Mouse (Mus musculus): Measurements from ENCODE around the gene Frmd4a. TPM values are rescaled to one million over a fixed set of nuclear protein-coding genes. Genes with fewer than 3 reads are reported as not detected.

The Frmd4a gene
- polyA plus RNA-seq, 1 experiment from 2014 or later: 19.3 TPM

DNA sequence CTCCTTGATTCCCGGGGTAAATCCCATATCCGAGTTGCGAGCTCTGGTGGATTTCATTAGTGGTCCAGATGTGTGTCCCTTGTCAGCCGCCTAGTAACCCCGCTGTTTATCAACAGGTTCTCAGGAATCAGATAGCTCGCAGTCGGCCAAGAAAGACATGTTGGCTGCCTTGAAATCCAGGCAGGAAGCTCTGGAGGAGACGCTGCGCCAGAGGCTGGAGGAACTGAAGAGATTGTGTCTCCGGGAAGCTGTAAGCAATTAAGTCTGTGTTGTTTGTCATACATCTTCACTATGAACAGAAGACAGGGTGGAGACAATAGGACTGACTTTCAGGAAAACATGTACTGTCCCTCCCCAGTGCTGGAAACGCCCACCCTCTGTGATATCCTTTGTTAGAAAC is 568.7 kb downstream of the Frmd4a start:
- Histone ChIP-seq H3K27me3 (ENCODE audit: control insufficient read depth, insufficient read depth, low read length) (no peaks in the 10 kb centered on the region), H3K4me1 (ENCODE audit: control insufficient read depth, insufficient read depth, low read length) (peaks cover 10% of the 10 kb centered on the region; the same call in 1 of the 2 replicates), H3K36me3 (ENCODE audit: control insufficient read depth, insufficient read depth) (peaks cover 33% of the 10 kb centered on the region), H3K27ac (ENCODE audit: low read length) (peak overlapping the region; percentile 65), H3K9me3 (replicated peaks; ENCODE audit: control insufficient read depth, low read length) (no peaks in the 10 kb centered on the region), H3K4me2 (ENCODE audit: low read depth, low read length) (no peak overlapping the region), H3K9ac (ENCODE audit: low read length) (no peak overlapping the region), H3K4me3 (ENCODE audit: low read length) (no peak overlapping the region)
- ATAC-seq (replicated peaks; ENCODE audit: extremely low read depth, insufficient read depth, low FRiP score): 0 out of 2 replicates have a peak, but pooled peaks have one; percentile 16
- WGBS: 51% methylated on average over 11 of the region's 11 CpGs

- peaks cover 41% of the 10 kb centered on the region for H3K36me3 ChIP-seq (ENCODE audit: control insufficient read depth, insufficient read depth)
- H3K9me3 ChIP-seq (replicated peaks; ENCODE audit: control insufficient read depth, low read length): no peaks in the 10 kb centered on the region
- no peak overlapping the region for H3K4me3 ChIP-seq (ENCODE audit: low read length)
- H3K27ac ChIP-seq (ENCODE audit: low read length): peak overlapping the region; percentile 23; the same call in 1 of the 2 replicates
- H3K4me1 ChIP-seq (ENCODE audit: control insufficient read depth, insufficient read depth, low read length): peaks cover 11% of the 10 kb centered on the region; the same call in 1 of the 2 replicates
- H3K4me2 ChIP-seq (ENCODE audit: low read depth, low read length): no peak overlapping the region
- WGBS: 60% methylated on average over 13 of the region's 13 CpGs
- ATAC-seq (replicated peaks; ENCODE audit: extremely low read depth, insufficient read depth, low FRiP score): no peak
- no peaks in the 10 kb centered on the region for H3K27me3 ChIP-seq (ENCODE audit: control insufficient read depth, insufficient read depth, low read length)
- H3K9ac ChIP-seq (ENCODE audit: low read length): no peak overlapping the region
Observed at GRCm38 (mm10) chr2:4587685-4588409, 570.3 kb downstream of the Frmd4a start.

DNA sequence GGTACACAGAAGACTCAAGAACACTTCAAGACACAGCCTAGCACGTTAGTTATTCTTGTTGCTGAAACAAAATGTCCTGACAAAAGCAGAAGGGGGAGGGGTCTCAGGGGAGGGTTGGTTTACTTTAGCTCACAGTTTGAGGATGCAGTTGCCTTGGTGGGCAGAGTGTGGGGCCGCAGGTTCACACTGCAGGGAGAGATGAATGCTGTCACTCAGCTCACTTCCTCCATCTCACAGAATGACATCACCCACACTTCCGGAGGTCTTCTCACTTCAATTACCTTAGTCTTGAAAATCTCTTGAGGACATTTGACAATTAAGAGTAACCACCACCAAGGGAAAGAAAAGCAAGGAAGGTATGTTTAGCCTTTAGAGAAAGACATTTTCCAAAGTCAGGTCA is 574.1 kb downstream of the Frmd4a start:
- Histone ChIP-seq H3K4me3 (ENCODE audit: low read length) (no peak overlapping the region), H3K9me3 (replicated peaks; ENCODE audit: control insufficient read depth, low read length) (no peaks in the 10 kb centered on the region), H3K4me1 (ENCODE audit: control insufficient read depth, insufficient read depth, low read length) (peaks cover 12% of the 10 kb centered on the region; the same call in 1 of the 2 replicates), H3K4me2 (ENCODE audit: low read depth, low read length) (no peak overlapping the region), H3K9ac (ENCODE audit: low read length) (no peak overlapping the region), H3K36me3 (ENCODE audit: control insufficient read depth, insufficient read depth) (peaks cover 54% of the 10 kb centered on the region), H3K27me3 (ENCODE audit: control insufficient read depth, insufficient read depth, low read length) (no peaks in the 10 kb centered on the region), H3K27ac (ENCODE audit: low read length) (peak overlapping the region; percentile 0; the same call in 1 of the 2 replicates)
- ATAC-seq (replicated peaks; ENCODE audit: extremely low read depth, insufficient read depth, low FRiP score): no peak
- 79% methylated on average over 3 of the region's 3 CpGs for WGBS

- Histone ChIP-seq H3K27me3 (ENCODE audit: control insufficient read depth, insufficient read depth, low read length) (no peaks in the 10 kb centered on the region), H3K4me1 (ENCODE audit: control insufficient read depth, insufficient read depth, low read length) (peaks cover 10% of the 10 kb centered on the region; the same call in 1 of the 2 replicates), H3K4me3 (ENCODE audit: low read length) (no peak overlapping the region), H3K36me3 (ENCODE audit: control insufficient read depth, insufficient read depth) (peaks cover 54% of the 10 kb centered on the region), H3K9ac (ENCODE audit: low read length) (no peak overlapping the region), H3K27ac (ENCODE audit: low read length) (peak overlapping the region; percentile 0), H3K4me2 (ENCODE audit: low read depth, low read length) (no peak overlapping the region), H3K9me3 (replicated peaks; ENCODE audit: control insufficient read depth, low read length) (no peaks in the 10 kb centered on the region)
- peak; percentile 20; the same call in 1 of the 2 replicates for ATAC-seq (replicated peaks; ENCODE audit: extremely low read depth, insufficient read depth, low FRiP score)
- WGBS: 73% methylated on average over 7 of the region's 7 CpGs
Observed at GRCm38 (mm10) chr2:4592666-4593065, 575.1 kb downstream of the Frmd4a start.

DNA sequence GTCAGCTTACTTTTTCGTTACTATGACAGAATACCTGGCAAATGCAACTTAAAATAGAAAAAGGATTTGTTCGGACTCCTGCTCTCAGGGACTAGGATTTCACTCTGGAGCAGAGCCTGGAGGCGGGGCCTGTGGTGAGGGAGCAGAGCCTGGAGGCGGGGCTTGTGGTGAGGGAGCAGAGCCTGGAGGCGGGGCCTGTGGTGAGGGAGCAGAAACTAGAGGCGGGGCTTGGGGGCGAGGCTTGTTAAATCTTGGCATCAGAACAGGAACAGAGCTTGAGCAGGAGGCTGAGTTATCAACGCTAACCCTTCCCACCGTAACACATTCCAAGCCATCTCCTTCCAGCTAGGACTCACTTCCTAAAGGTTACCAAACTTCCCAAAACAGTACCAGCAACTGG is 575.9 kb downstream of the Frmd4a start:
- H3K9ac ChIP-seq (ENCODE audit: low read length): no peak overlapping the region
- H3K9me3 ChIP-seq (replicated peaks; ENCODE audit: control insufficient read depth, low read length): no peaks in the 10 kb centered on the region
- WGBS: 20% methylated on average over 9 of the region's 9 CpGs
- peak; percentile 65 for ATAC-seq (replicated peaks; ENCODE audit: extremely low read depth, insufficient read depth, low FRiP score)
- H3K27ac ChIP-seq (ENCODE audit: low read length): peak overlapping the region; percentile 0; the same call in 1 of the 2 replicates
- H3K4me1 ChIP-seq (ENCODE audit: control insufficient read depth, insufficient read depth, low read length): peaks cover 8% of the 10 kb centered on the region; the same call in 1 of the 2 replicates
- H3K4me2 ChIP-seq (ENCODE audit: low read depth, low read length): no peak overlapping the region
- peaks cover 52% of the 10 kb centered on the region for H3K36me3 ChIP-seq (ENCODE audit: control insufficient read depth, insufficient read depth)
- no peaks in the 10 kb centered on the region for H3K27me3 ChIP-seq (ENCODE audit: control insufficient read depth, insufficient read depth, low read length)
- no peak overlapping the region for H3K4me3 ChIP-seq (ENCODE audit: low read length)

DNA sequence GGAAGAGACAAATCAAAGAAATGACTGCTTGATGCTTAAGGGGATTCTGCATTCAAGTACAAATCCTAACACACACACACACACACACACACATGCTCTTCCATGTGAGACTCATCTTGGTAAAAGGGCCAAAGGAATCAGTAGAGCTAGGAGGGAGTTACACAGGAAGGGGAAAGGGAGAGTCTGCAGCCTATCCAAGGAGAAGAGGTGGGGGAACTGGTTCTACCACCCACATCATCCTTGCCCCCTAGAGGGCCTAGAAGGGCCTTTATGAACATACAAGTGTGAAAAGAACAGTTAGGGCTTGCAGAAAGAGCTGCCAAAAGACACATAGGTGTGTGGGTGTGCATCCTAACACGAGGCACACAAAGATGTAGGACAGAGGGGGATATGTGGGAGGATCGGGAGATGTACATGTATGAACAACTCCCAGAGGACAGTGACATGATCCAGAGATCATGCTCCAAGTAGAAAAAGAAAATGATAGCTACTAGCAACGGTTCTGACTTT is 576.4 kb downstream of the Frmd4a start:
- H3K9ac ChIP-seq (ENCODE audit: low read length): no peak overlapping the region
- H3K4me3 ChIP-seq (ENCODE audit: low read length): no peak overlapping the region
- no peak for ATAC-seq (replicated peaks; ENCODE audit: extremely low read depth, insufficient read depth, low FRiP score)
- H3K9me3 ChIP-seq (replicated peaks; ENCODE audit: control insufficient read depth, low read length): no peaks in the 10 kb centered on the region
- peaks cover 8% of the 10 kb centered on the region; the same call in 1 of the 2 replicates for H3K4me1 ChIP-seq (ENCODE audit: control insufficient read depth, insufficient read depth, low read length)
- H3K36me3 ChIP-seq (ENCODE audit: control insufficient read depth, insufficient read depth): peaks cover 49% of the 10 kb centered on the region
- WGBS: 73% methylated on average over 3 of the region's 3 CpGs
- H3K27ac ChIP-seq (ENCODE audit: low read length): no peak overlapping the region; the same call in 1 of the 2 replicates
- H3K27me3 ChIP-seq (ENCODE audit: control insufficient read depth, insufficient read depth, low read length): no peaks in the 10 kb centered on the region
- H3K4me2 ChIP-seq (ENCODE audit: low read depth, low read length): no peak overlapping the region

DNA sequence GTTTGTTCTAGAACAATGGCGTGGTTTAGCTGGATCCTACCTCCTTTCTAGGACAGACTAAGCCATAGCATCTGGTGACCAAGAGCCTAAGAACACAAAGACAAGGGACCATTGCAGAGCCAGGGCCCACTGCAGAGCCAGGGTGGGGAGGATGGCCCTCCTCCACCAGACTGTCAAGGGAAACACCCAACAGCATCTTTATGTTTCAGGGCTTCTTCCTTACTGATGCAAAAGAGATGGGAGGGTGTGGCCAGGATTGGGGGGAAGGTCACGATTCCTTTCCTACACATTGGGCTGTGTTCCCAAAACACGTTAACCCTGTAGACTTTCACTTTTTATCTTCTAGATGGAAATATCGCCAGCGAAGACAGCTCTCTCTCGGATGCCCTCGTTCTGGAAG is 579.5 kb downstream of the Frmd4a start:
- no peaks in the 10 kb centered on the region for H3K27me3 ChIP-seq (ENCODE audit: control insufficient read depth, insufficient read depth, low read length)
- ATAC-seq (replicated peaks; ENCODE audit: extremely low read depth, insufficient read depth, low FRiP score): no peak
- no peak overlapping the region for H3K9ac ChIP-seq (ENCODE audit: low read length)
- no peak overlapping the region for H3K4me3 ChIP-seq (ENCODE audit: low read length)
- peaks cover 35% of the 10 kb centered on the region for H3K36me3 ChIP-seq (ENCODE audit: control insufficient read depth, insufficient read depth)
- no peak overlapping the region for H3K27ac ChIP-seq (ENCODE audit: low read length)
- H3K9me3 ChIP-seq (replicated peaks; ENCODE audit: control insufficient read depth, low read length): no peaks in the 10 kb centered on the region
- 86% methylated on average over 7 of the region's 7 CpGs for WGBS
- H3K4me1 ChIP-seq (ENCODE audit: control insufficient read depth, insufficient read depth, low read length): peaks cover 21% of the 10 kb centered on the region
- no peak overlapping the region for H3K4me2 ChIP-seq (ENCODE audit: low read depth, low read length)

GRCm38 (mm10) chr2:4601034-4601890 is 583.7 kb downstream of the Frmd4a start:
- H3K36me3 ChIP-seq (ENCODE audit: control insufficient read depth, insufficient read depth): peaks cover 51% of the 10 kb centered on the region
- no peaks in the 10 kb centered on the region for H3K27me3 ChIP-seq (ENCODE audit: control insufficient read depth, insufficient read depth, low read length)
- no peaks in the 10 kb centered on the region for H3K9me3 ChIP-seq (replicated peaks; ENCODE audit: control insufficient read depth, low read length)
- ATAC-seq (replicated peaks; ENCODE audit: extremely low read depth, insufficient read depth, low FRiP score): peak; percentile 46; the same call in 1 of the 2 replicates
- H3K4me3 ChIP-seq (ENCODE audit: low read length): no peak overlapping the region
- 37% methylated on average over 15 of the region's 15 CpGs for WGBS
- H3K9ac ChIP-seq (ENCODE audit: low read length): no peak overlapping the region
- H3K27ac ChIP-seq (ENCODE audit: low read length): peak overlapping the region; percentile 3
- H3K4me1 ChIP-seq (ENCODE audit: control insufficient read depth, insufficient read depth, low read length): peaks cover 13% of the 10 kb centered on the region
- no peak overlapping the region for H3K4me2 ChIP-seq (ENCODE audit: low read depth, low read length)

All from heart, embryonic 16.5 days (tissue).